Mouse (Mus musculus): ENCODE data around the gene Adam19. TPM values are rescaled to one million over a fixed set of nuclear protein-coding genes. Genes with fewer than 3 reads are reported as not detected.

Adam19 gene
- polyA plus RNA-seq, 1 experiment from 2014 or later = 18.5 TPM

DNA sequence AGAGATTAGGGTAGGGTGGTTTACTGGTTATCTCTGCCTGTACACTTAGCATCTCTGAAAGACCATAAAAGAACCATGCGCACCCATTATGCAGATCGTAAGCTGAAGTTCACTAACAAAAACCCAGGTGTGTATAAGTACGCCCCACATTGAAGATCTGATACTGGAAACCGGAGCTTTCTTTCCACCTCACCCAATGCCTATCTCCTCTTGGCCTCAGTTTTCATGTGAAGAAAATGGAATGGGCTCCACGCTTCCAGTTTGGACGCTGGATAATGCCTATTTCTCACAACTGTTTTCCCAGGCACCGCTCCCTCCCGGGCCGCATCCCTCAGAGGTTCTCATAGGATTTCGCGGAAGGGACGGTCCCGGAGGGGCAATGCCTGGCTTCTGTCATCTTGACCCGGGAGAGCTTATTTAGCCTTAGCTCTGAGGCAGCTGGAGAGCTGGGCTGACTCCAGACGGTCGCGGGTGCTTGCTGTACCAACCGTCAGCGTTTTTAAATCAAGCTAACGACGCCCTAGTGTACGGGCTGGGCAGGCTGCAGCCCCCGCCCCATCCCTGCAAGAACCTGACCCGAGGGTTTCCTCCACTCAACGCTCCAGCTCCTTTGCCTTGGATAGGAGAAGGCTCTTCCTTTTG is 1.1 kb downstream of the Adam19 start:
- Histone ChIP-seq H3K27ac (peak overlapping the region; percentile 90), H3K36me3 (0 out of 2 replicates have a peak, but pooled peaks cover 13% of the 10 kb centered on the region), H3K4me3 (peak overlapping the region; percentile 68), H3K4me2 (replicated peaks) (peak overlapping the region; percentile 67), H3K9me3 (no peaks in the 10 kb centered on the region), H3K27me3 (no peaks in the 10 kb centered on the region), H3K4me1 (peaks cover 8% of the 10 kb centered on the region), H3K9ac (peak overlapping the region; percentile 70)
- 3% methylated on average over 25 of the region's 25 CpGs for WGBS
- no peak for ATAC-seq (ENCODE audit: insufficient number of reproducible peaks, insufficient read depth, low FRiP score, low TSS enrichment)

DNA sequence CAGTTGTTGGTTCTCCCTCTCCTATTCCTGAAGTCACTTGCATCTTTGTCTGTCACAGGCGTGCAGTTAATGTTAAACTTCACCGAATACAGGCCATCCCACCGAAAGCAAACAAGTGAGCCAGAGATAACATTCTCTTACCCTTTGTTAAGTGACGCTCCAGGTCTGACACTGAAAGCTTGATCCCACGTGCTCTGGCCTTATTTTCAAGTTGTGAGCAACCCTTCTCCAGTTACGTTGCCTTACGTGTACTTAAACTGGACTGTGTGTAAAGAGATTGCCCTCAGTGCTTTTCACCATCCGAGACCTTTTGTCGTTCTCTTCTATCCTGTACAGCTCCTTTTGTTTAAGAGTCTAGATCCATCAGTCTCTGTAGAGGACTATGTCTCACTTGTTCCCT is 2.2 kb downstream of the Adam19 start:
- 48% methylated on average over 9 of the region's 9 CpGs for WGBS
- Histone ChIP-seq H3K27ac (no peak overlapping the region), H3K4me3 (peak overlapping the region; percentile 68), H3K27me3 (no peaks in the 10 kb centered on the region), H3K9me3 (no peaks in the 10 kb centered on the region), H3K9ac (no peak overlapping the region), H3K4me2 (replicated peaks) (peak overlapping the region; percentile 67), H3K4me1 (peaks cover 8% of the 10 kb centered on the region), H3K36me3 (0 out of 2 replicates have a peak, but pooled peaks cover 18% of the 10 kb centered on the region)
- no peak for ATAC-seq (ENCODE audit: insufficient number of reproducible peaks, insufficient read depth, low FRiP score, low TSS enrichment)

DNA sequence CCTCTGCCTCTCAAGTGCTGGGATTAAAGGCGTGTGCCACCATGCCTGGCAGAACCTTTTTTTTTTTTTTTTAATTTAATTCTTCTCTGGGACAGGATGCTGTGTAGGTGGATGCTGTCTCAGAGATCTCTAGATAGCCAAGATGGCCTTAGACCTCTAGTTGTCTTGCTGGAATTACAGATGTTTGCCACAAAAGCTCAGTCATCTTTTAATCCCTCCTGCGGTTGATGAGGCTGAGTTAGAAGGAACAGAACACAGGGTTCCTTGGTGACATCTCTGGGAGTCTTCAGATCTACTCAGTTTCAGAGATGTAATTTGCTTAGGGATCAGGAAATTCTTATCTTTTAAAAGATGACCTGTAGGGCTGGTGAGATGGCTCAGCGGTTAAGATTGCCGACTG is 3.1 kb downstream of the Adam19 start:
- H3K27me3 ChIP-seq = no peaks in the 10 kb centered on the region
- H3K9ac ChIP-seq = no peak overlapping the region
- ATAC-seq (ENCODE audit: insufficient number of reproducible peaks, insufficient read depth, low FRiP score, low TSS enrichment) = no peak
- H3K9me3 ChIP-seq = no peaks in the 10 kb centered on the region
- H3K36me3 ChIP-seq = 0 out of 2 replicates have a peak, but pooled peaks cover 22% of the 10 kb centered on the region
- H3K4me2 ChIP-seq (replicated peaks) = no peak overlapping the region
- H3K4me3 ChIP-seq = no peak overlapping the region
- WGBS = 93% methylated on average over 4 of the region's 4 CpGs
- H3K4me1 ChIP-seq = peaks cover 8% of the 10 kb centered on the region
- no peak overlapping the region for H3K27ac ChIP-seq

DNA sequence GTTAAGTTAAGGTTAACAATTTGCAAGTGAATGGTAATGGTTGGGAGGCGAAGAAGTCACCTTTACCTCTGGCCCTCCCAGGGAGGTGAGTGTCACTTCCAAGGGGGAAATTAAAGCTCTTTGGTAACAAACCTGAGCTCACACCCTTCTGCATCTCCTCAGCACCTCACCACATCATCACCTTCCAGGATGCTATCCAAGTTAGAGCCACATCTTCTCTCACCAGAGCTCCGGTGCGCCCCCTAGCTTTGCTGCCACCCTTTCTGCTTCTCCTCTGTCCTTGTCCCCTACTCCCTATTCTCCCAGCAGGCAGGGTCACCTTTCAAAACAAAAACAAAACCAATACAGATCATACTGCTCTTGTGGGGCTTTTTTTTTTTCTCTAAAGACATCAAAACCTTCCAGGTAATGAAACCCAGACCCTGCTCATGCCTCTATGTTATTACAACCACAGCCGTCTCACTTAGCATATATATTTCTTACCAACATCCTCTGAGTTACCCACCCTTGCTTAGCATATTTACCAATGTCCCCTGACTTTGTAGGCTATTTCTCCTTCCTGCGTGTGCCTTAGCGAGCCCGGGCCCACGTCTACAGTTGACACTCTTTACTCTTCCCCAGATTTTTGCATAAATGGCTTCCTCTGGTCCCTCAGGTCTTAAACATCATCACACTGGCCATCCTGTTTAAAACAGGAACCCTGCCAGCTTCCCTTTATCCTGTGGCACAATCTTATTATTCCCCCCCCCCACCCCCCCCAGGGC is 4.3 kb downstream of the Adam19 start:
- no peaks in the 10 kb centered on the region for H3K27me3 ChIP-seq
- 0 out of 2 replicates have a peak, but pooled peaks cover 22% of the 10 kb centered on the region for H3K36me3 ChIP-seq
- no peak overlapping the region for H3K4me2 ChIP-seq (replicated peaks)
- ATAC-seq (ENCODE audit: insufficient number of reproducible peaks, insufficient read depth, low FRiP score, low TSS enrichment) = no peak
- H3K4me3 ChIP-seq = no peak overlapping the region
- 64% methylated on average over 8 of the region's 8 CpGs for WGBS
- no peak overlapping the region for H3K27ac ChIP-seq
- no peak overlapping the region for H3K9ac ChIP-seq
- no peaks in the 10 kb centered on the region for H3K9me3 ChIP-seq
- peaks cover 14% of the 10 kb centered on the region for H3K4me1 ChIP-seq

DNA sequence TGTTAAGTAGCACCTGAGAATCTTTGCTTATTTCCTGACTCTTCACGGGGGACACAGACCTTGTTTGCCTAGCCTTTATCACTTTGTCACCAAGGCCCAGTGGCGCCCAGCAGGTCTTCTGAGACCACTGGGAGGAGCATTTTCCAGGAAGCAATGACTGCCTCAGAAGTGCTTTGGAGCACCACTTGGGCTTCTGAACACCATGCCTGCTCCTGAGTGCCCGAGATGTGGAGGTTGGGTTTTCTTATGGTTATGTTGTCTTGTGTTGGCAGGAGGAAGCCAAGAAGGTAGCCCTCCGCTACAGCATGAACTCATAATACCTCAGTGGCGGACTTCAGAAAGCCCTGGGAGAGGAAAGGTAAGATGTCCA is 4.8 kb downstream of the Adam19 start:
- no peak overlapping the region for H3K4me3 ChIP-seq
- 81% methylated on average over 5 of the region's 5 CpGs for WGBS

DNA sequence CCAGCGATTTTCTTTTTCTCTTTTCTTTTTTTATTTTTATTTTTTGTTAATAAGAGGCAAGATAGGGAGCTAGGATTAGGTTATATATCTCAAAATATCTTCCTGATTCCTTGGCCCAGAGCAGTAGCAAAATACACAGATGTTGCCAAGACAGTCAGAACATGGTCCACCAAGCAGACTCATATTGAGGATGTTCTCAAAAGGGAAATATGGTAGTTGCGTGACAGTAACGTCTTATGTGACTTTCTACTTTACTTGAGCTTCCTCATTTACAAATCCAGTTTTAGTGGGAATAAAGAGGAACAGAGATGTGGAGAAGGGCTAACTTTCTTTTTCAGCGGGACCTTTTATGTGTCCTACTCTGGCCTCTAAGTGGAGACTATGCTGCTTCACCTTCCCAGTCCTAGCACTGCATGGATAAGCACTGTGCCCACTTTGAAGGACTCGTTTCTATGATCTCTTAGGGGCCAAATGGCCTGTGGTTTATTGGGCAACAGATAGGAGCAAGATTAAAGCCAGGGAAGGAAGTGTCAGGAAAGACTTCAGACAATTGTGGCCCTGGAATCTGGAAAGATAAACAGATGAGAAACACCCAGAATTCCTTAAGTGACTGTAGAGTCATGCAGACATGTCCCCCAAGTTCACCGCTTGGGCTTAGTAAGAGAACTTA is 6.1 kb downstream of the Adam19 start:
- Histone ChIP-seq H3K4me3 (no peak overlapping the region), H3K9me3 (no peaks in the 10 kb centered on the region), H3K4me2 (replicated peaks) (no peak overlapping the region), H3K27ac (no peak overlapping the region), H3K4me1 (peaks cover 10% of the 10 kb centered on the region), H3K36me3 (0 out of 2 replicates have a peak, but pooled peaks cover 28% of the 10 kb centered on the region), H3K27me3 (no peaks in the 10 kb centered on the region), H3K9ac (no peak overlapping the region)
- ATAC-seq (ENCODE audit: insufficient number of reproducible peaks, insufficient read depth, low FRiP score, low TSS enrichment) = no peak
- 81% methylated on average over 6 of the region's 6 CpGs for WGBS

More for the DNA sequence above, 4.8 kb downstream of the Adam19 start:
- Histone ChIP-seq H3K27ac (no peak overlapping the region), H3K9ac (no peak overlapping the region), H3K27me3 (no peaks in the 10 kb centered on the region), H3K4me2 (replicated peaks) (no peak overlapping the region), H3K36me3 (0 out of 2 replicates have a peak, but pooled peaks cover 22% of the 10 kb centered on the region), H3K4me1 (peaks cover 12% of the 10 kb centered on the region), H3K9me3 (no peaks in the 10 kb centered on the region)
- no peak for ATAC-seq (ENCODE audit: insufficient number of reproducible peaks, insufficient read depth, low FRiP score, low TSS enrichment)

DNA sequence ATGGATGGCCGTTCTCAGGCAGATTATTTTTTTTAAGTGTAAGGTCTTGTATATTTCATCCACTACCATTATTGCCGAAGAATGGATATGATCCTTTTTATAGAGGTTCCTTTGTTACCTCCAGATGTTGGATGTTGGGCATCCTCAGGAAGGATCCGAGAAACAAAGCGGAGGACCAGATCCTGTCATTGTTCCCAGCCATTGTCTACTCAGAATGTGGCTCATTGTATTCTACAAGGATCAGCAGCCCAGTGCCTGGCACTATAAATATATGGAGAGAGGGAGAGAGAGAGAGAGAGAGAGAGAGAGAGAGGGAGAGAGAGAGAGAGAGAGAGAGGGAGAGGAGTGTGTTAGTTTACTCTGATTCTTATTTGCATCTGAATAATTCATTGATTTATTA is 6.8 kb downstream of the Adam19 start:
- Histone ChIP-seq H3K9ac (no peak overlapping the region), H3K36me3 (0 out of 2 replicates have a peak, but pooled peaks cover 31% of the 10 kb centered on the region), H3K27ac (no peak overlapping the region), H3K4me2 (replicated peaks) (no peak overlapping the region), H3K9me3 (no peaks in the 10 kb centered on the region), H3K4me1 (peaks cover 10% of the 10 kb centered on the region), H3K4me3 (no peak overlapping the region), H3K27me3 (no peaks in the 10 kb centered on the region)
- WGBS = 76% methylated on average over 4 of the region's 4 CpGs
- ATAC-seq (ENCODE audit: insufficient number of reproducible peaks, insufficient read depth, low FRiP score, low TSS enrichment) = no peak

DNA sequence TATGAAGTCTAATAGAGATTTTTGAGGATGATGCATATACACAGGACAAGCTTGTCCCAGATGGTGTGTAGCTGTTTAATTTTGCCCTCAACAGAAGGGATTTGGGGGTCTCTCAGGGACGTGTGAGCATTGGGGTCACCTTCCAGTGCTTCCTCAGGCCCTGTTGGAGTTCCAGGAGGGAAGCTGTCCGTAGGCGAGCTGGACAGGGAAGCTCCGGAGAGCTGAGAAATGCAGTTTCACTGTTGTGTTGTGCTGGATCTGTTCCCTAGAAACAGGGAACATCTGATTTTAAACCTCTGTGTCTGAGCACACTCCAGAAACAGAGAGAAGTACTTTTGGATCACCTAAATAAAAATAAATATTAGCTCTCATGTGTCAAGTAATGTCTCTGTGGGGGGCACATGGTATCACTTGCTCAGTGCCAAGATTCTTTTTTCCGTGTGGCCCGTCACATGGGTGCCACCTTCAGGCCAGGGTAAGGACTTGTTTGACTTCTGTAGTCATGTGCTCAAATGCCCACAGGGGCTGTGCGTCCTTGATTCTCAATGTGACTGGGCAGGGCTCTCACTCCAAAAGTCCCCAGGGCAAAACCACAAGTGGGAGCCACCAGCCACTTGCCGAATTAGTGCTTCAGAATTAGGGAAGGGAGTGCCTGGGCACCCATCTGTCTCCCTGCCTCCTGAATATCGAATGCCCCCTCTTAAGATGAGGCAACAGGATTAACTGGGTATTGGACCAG is 7.4 kb downstream of the Adam19 start:
- Histone ChIP-seq H3K36me3 (0 out of 2 replicates have a peak, but pooled peaks cover 32% of the 10 kb centered on the region), H3K4me1 (peaks cover 10% of the 10 kb centered on the region), H3K9me3 (no peaks in the 10 kb centered on the region), H3K4me2 (replicated peaks) (no peak overlapping the region), H3K27me3 (no peaks in the 10 kb centered on the region), H3K9ac (no peak overlapping the region), H3K4me3 (no peak overlapping the region), H3K27ac (0 out of 2 replicates have a peak overlapping the region, but pooled peaks have one; percentile 17)
- ATAC-seq (ENCODE audit: insufficient number of reproducible peaks, insufficient read depth, low FRiP score, low TSS enrichment) = no peak
- 62% methylated on average over 9 of the region's 9 CpGs for WGBS

DNA sequence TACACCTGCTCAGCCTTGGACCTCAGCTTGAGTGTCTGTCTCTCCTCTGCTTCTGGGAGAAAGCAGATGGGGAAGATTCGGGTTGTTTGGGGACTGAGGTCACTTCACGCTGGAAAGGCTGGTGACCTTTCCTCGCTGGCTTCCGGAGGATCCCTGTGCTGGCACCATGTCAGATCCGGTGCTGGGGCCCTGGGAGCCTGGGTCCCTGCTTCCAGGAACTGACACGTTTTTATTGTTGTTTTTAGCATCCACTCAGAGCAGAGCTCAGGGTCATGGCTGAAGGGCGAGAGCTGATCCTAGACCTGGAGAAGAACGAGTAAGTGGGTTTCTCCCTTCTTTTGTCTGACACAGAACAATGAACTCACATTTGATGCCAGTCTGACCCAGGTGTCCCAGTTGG is 9.0 kb downstream of the Adam19 start:
- Histone ChIP-seq H3K27ac (0 out of 2 replicates have a peak overlapping the region, but pooled peaks have one; percentile 32), H3K9me3 (no peaks in the 10 kb centered on the region), H3K4me2 (replicated peaks) (no peak overlapping the region), H3K27me3 (no peaks in the 10 kb centered on the region), H3K9ac (peak overlapping the region; percentile 16; the same call in 1 of the 2 replicates), H3K36me3 (0 out of 2 replicates have a peak, but pooled peaks cover 32% of the 10 kb centered on the region), H3K4me3 (no peak overlapping the region), H3K4me1 (peaks cover 22% of the 10 kb centered on the region)
- no peak for ATAC-seq (ENCODE audit: insufficient number of reproducible peaks, insufficient read depth, low FRiP score, low TSS enrichment)
- WGBS = 54% methylated on average over 8 of the region's 8 CpGs

DNA sequence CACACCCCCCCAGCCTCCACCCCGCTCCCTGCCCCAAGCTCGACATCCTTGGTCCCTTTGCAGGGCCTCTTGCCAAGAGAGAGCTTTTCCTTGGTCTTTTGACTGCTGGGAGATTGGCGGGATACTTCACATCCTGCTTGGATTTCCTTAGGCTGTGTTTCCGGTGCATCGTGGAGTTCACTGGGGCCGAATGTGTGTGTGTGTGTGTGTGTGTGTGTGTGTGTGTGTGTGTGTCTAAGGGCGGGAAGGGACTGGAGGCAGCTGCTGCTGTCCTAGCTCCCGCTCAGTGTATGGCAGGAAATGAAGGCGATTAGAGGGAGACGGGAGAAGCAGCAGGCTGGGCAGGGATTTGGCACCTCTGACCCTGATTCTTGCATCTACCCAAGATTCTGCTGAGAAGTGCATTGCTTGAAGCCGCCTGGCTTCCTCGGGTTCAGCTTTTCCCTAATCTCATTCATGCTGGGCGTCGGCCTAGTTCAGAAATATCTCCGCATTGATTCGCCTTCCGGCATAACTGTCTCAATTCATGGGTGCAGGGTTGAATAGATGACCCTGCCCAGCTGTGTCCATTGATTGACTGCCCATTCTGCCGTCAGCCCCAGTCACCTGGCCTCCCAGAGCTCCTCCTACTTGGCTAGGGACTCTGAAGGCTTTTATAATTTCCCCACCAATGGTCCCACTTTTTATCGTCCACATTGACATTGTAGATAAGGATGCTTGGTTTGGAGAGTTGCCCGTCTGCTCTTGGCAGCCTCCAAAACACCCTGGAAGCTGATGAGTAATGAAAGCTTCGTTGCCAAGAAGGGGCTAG is 9.6 kb downstream of the Adam19 start:
- Histone ChIP-seq H3K27ac (0 out of 2 replicates have a peak overlapping the region, but pooled peaks have one; percentile 32), H3K36me3 (0 out of 2 replicates have a peak, but pooled peaks cover 32% of the 10 kb centered on the region), H3K4me1 (peaks cover 29% of the 10 kb centered on the region), H3K9ac (peak overlapping the region; percentile 16; the same call in 1 of the 2 replicates), H3K27me3 (no peaks in the 10 kb centered on the region), H3K9me3 (no peaks in the 10 kb centered on the region), H3K4me3 (no peak overlapping the region), H3K4me2 (replicated peaks) (no peak overlapping the region)
- 48% methylated on average over 20 of the region's 21 CpGs for WGBS
- ATAC-seq (ENCODE audit: insufficient number of reproducible peaks, insufficient read depth, low FRiP score, low TSS enrichment) = no peak
